Mouse (Mus musculus) hindbrain, embryonic 15.5 days (tissue): ENCODE measurements at regions not wholly inside any gene's neighbourhood (a gene's known extent, or its start where the extent isn't known, plus 50 kb on each side); places are given as distances from the start of the nearest gene placed in this dataset.
A peak's percentile ranks its signal among the peaks of the same experiment; 100 is the strongest.

ENCODE experiments used
- ATAC-seq: fragments of 200-750 bp; cut with Nextera tagmentation; 2 replicates; pipeline ENCODE4 v1.8.0; 2017; ENCODE audit warnings: low read depth, moderate number of reproducible peaks, moderate TSS enrichment; ENCODE audit not compliant: low FRiP score
- H3K27ac ChIP-seq: fragments of 300-500 bp; sonication (generic); replicated peaks from 2 replicates; pipeline ENCODE4 v1.5.1; 2015; ENCODE audit warnings: mild to moderate bottlenecking, inconsistent platforms
- H3K27me3 ChIP-seq: fragments of 300-500 bp; sonication (generic); 2 replicates; pipeline ENCODE4 v1.6.1; 2015; ENCODE audit warnings: control low read depth, inconsistent platforms
- H3K36me3 ChIP-seq: fragments of 300-500 bp; sonication (generic); 2 replicates; pipeline ENCODE4 v1.6.1; 2015; ENCODE audit warnings: control low read depth, inconsistent platforms
- H3K4me1 ChIP-seq: fragments of 300-500 bp; sonication (generic); replicated peaks from 2 replicates; pipeline ENCODE4 v1.6.1; 2015; ENCODE audit warnings: control low read depth, inconsistent platforms
- H3K4me2 ChIP-seq: fragments of 300-500 bp; sonication (generic); 2 replicates; pipeline ENCODE4 v1.6.1; 2015; ENCODE audit warnings: moderate library complexity, mild to moderate bottlenecking, inconsistent platforms
- H3K4me3 ChIP-seq: fragments of 300-500 bp; sonication (generic); 2 replicates; pipeline ENCODE4 v1.5.1; 2015; ENCODE audit warnings: mild to moderate bottlenecking, inconsistent platforms
- H3K9ac ChIP-seq: fragments of 300-500 bp; sonication (generic); 2 replicates; pipeline ENCODE4 v1.6.1; 2015; ENCODE audit warnings: inconsistent platforms
- H3K9me3 ChIP-seq: fragments of 300-500 bp; sonication (generic); 2 replicates; pipeline ENCODE4 v1.6.1; 2016; ENCODE audit warnings: control low read depth, inconsistent platforms
- WGBS: fragments of 180-500 bp; shearing (Covaris S2); methylation state at CpG from one replicate; pipeline ENCODE4 v1.1.7; 2015; 5-methylcytosine and 5-hydroxymethylcytosine counted together

DNA sequence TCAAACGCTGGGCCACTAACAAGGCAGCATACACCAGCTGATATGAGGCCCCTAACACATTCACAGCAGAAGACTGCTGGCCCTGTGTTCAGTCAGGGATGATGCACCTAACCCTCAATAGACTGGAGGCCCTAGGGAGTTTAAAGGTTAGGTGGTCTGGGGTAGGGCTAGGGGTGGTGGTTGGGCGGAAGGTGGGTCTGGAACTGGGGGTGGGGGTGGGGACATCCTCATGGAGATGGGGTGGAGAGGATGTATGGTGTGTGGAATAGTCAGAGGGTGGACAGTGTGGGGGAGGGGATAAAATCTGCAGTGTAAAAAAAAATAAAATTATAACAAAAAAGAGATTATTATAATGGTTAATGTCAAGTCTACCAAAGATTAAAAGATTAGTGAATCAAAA is 165.6 kb upstream of the Slitrk3 start:
- no peak overlapping the region for H3K4me2 ChIP-seq
- no peaks in the 10 kb centered on the region for H3K27me3 ChIP-seq
- peak; percentile 30; the same call in 1 of the 2 replicates for ATAC-seq
- no peaks in the 10 kb centered on the region for H3K9me3 ChIP-seq
- no peak overlapping the region for H3K27ac ChIP-seq
- no peaks in the 10 kb centered on the region for H3K4me1 ChIP-seq
- no peak overlapping the region for H3K4me3 ChIP-seq
- no peaks in the 10 kb centered on the region for H3K36me3 ChIP-seq
- 86% methylated on average over 2 of the region's 2 CpGs for WGBS
- H3K9ac ChIP-seq = no peak overlapping the region

DNA sequence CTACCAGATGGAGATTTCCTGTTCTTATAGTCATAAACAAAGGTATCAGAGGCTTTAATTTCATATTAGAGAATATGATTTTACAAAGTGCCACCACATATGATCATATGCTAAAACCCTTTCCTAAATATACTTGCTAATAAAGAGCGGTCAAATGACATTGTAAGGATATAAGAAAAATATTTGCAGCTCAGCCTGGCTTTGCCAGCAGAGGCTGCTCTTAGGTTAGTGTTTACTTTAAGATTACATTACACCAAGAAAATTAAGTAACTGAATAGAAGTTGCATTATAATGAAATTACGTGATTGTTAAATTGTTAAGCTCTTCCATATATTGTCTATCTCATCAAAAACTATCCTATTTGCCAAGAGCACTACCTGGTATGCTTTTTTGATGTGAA is 159.6 kb upstream of the Slitrk3 start:
- WGBS = 90% methylated on average over 2 of the region's 2 CpGs
- no peak overlapping the region for H3K4me2 ChIP-seq
- no peak overlapping the region for H3K4me3 ChIP-seq
- H3K27me3 ChIP-seq = no peaks in the 10 kb centered on the region
- H3K36me3 ChIP-seq = no peaks in the 10 kb centered on the region
- ATAC-seq = no peak
- no peak overlapping the region for H3K27ac ChIP-seq
- no peaks in the 10 kb centered on the region for H3K4me1 ChIP-seq
- no peak overlapping the region for H3K9ac ChIP-seq
- no peaks in the 10 kb centered on the region for H3K9me3 ChIP-seq
